Mouse (Mus musculus) E14TG2a.4 (cell line): ENCODE results near the gene Unc93a.
"Not testable (repeated sequence)": the region's sequence is repeated elsewhere in the genome, so short reads cannot be mapped to it uniquely, and the experiment has no call there.

Source experiments
- CTCF ChIP-seq: conservative IDR thresholded peaks from 2 replicates; pipeline ENCODE4 v1.5.1; 2014; ENCODE audit warnings: low read length
- NANOG ChIP-seq: IDR thresholded peaks from 2 replicates; pipeline ENCODE4 v1.6.1; 2014; ENCODE audit warnings: borderline replicate concordance, low read length, mixed read lengths
- POU5F1 ChIP-seq: IDR thresholded peaks from 2 replicates; pipeline ENCODE4 v1.6.1; 2014; ENCODE audit warnings: low read length, borderline replicate concordance

GRCm38 (mm10) chr17:13135356-13135755 is 3.7 kb upstream of the Unc93a start:
- not testable (repeated sequence) for TF ChIP-seq CTCF, POU5F1, NANOG
